Mouse (Mus musculus) stomach, postnatal 0 days (tissue): ENCODE measurements around the gene Selenom. TPM values are rescaled to one million over a fixed set of nuclear protein-coding genes. Genes with fewer than 3 reads are reported as not detected.

ENCODE experiments used
- ATAC-seq: fragments of 200-750 bp; cut with Nextera tagmentation; 2 replicates; pipeline ENCODE4 v1.8.0; 2017; ENCODE audit not compliant: low FRiP score, low TSS enrichment
- DNase-seq: peaks from one replicate; pipeline ENCODE4 v3.0.0-alpha.2; 2016; ENCODE audit warnings: low spot score
- H3K27ac ChIP-seq: fragments of 300-500 bp; sonication (generic); replicated peaks from 2 replicates; pipeline ENCODE4 v1.5.1; 2014; ENCODE audit warnings: mild to moderate bottlenecking, control low read depth
- H3K27me3 ChIP-seq: fragments of 300-500 bp; sonication (generic); 2 replicates; pipeline ENCODE4 v1.6.1; 2014; ENCODE audit warnings: low read length; ENCODE audit not compliant: control insufficient read depth, insufficient read depth
- H3K36me3 ChIP-seq: fragments of 300-500 bp; sonication (generic); 2 replicates; pipeline ENCODE4 v1.6.1; 2014; ENCODE audit warnings: low read length, mixed read lengths; ENCODE audit not compliant: control insufficient read depth, insufficient read depth
- H3K4me1 ChIP-seq: fragments of 300-500 bp; sonication (generic); replicated peaks from 2 replicates; pipeline ENCODE4 v1.6.1; 2014; ENCODE audit warnings: antibody characterized with exemption; ENCODE audit not compliant: control insufficient read depth, insufficient read depth
- H3K4me2 ChIP-seq: fragments of 300-500 bp; sonication (generic); replicated peaks from 2 replicates; pipeline ENCODE4 v1.6.1; 2014; ENCODE audit warnings: low read depth, mild to moderate bottlenecking, control low read depth, moderate library complexity
- H3K4me3 ChIP-seq: fragments of 300-500 bp; sonication (generic); 2 replicates; pipeline ENCODE4 v1.5.1; 2014; ENCODE audit warnings: low read depth, low read length, control low read depth
- H3K9ac ChIP-seq: fragments of 300-500 bp; sonication (generic); 2 replicates; pipeline ENCODE4 v1.6.1; 2014; ENCODE audit warnings: mild to moderate bottlenecking, low read length, control low read depth, mixed read lengths
- H3K9me3 ChIP-seq: fragments of 300-500 bp; sonication (generic); 2 replicates; pipeline ENCODE4 v1.6.1; 2016; ENCODE audit warnings: low read length; ENCODE audit not compliant: control insufficient read depth
- CTCF ChIP-seq: IDR thresholded peaks from 2 replicates; pipeline ENCODE4 v1.5.1; 2016; ENCODE audit warnings: antibody characterized with exemption, low read depth, mild to moderate bottlenecking, moderate library complexity
- EP300 ChIP-seq: optimal IDR thresholded peaks from 2 replicates; pipeline ENCODE3; 2016; ENCODE audit warnings: antibody characterized with exemption
- WGBS: fragments of 180-500 bp; shearing (Covaris S2); extraction: QIAGEN DNeasy Blood & Tissue Kit; methylation state at CpG from one replicate; pipeline ENCODE4 v1.1.7; 2014; 5-methylcytosine and 5-hydroxymethylcytosine counted together
- polyA plus RNA-seq: library from polyadenylated mRNA; unstranded; fragments of >200 nt; fragmentation: Nextera tagmentation; extraction: Ambion mirVana; gene quantifications from 2 replicates; pipeline ENCODE4 v1.2.1, GENCODE M21; 2015

Gene Selenom
- polyA plus RNA-seq, 1 experiment from 2014 or later, result 191 TPM

DNA sequence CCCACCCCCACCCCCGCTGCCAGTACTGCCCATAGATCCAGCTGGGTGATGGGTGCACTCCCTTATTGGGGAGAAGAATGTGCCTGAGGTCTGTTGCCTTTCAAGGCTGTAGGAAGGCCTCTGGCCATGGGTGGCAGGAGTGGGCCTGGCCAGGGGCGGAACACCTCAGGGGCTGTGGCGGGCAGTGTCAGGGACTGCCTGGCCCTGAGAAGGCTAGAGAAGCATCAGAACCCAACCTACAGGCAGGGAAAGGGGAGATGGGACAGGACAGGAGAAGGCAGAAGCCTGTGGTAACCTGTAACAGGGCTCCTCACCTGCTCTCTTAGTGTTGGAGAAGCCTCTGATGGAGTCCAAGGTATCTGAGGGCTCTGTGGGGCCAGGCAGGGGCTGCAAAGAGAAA is 16.2 kb downstream of the Selenom start:
- peak overlapping the region; percentile 80 for H3K27ac ChIP-seq
- peaks cover 2% of the 10 kb centered on the region; the same call in 1 of the 2 replicates for H3K4me1 ChIP-seq
- no peaks in the 10 kb centered on the region for H3K9me3 ChIP-seq
- H3K4me3 ChIP-seq, result no peak overlapping the region
- peaks cover 38% of the 10 kb centered on the region for H3K36me3 ChIP-seq
- H3K27me3 ChIP-seq, result no peaks in the 10 kb centered on the region
- peak overlapping the region; percentile 48 for H3K9ac ChIP-seq
- no peak for TF ChIP-seq EP300
- 0 out of 2 replicates have a peak, but pooled peaks have one; percentile 16 for TF ChIP-seq CTCF
- 83% methylated on average over 3 of the region's 3 CpGs for WGBS
- no peak overlapping the region for H3K4me2 ChIP-seq
- no peak for DNase-seq
- no peak for ATAC-seq

DNA sequence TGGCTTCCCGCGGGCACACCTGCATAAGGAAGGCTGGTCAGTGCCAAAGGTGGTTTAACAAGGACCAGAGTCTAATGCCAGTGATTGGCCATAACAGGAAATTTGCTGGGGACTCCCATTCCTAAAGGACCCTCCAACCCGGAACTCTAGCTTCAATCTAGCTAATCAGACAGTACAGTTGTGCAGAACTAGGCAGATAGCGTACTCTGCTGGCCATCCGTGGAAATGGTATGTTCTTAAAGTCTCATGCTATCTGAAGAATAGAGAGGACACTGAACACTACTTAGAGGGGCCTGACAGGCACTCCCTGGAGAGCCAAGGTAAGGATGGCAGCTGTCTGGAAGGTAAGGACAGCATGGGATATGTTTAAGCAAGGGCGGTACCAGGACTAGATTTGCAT is 17.1 kb downstream of the Selenom start:
- Histone ChIP-seq H3K4me3 (no peak overlapping the region), H3K36me3 (peaks cover 31% of the 10 kb centered on the region), H3K27ac (peak overlapping the region; percentile 80; the same call in 1 of the 2 replicates), H3K9ac (no peak overlapping the region), H3K4me2 (no peak overlapping the region), H3K27me3 (no peaks in the 10 kb centered on the region), H3K4me1 (peaks cover 3% of the 10 kb centered on the region; the same call in 1 of the 2 replicates), H3K9me3 (no peaks in the 10 kb centered on the region)
- no peak for DNase-seq
- TF ChIP-seq CTCF (peak; percentile 67), EP300 (no peak)
- ATAC-seq, result no peak
- WGBS, result 75% methylated on average over 6 of the region's 6 CpGs

DNA sequence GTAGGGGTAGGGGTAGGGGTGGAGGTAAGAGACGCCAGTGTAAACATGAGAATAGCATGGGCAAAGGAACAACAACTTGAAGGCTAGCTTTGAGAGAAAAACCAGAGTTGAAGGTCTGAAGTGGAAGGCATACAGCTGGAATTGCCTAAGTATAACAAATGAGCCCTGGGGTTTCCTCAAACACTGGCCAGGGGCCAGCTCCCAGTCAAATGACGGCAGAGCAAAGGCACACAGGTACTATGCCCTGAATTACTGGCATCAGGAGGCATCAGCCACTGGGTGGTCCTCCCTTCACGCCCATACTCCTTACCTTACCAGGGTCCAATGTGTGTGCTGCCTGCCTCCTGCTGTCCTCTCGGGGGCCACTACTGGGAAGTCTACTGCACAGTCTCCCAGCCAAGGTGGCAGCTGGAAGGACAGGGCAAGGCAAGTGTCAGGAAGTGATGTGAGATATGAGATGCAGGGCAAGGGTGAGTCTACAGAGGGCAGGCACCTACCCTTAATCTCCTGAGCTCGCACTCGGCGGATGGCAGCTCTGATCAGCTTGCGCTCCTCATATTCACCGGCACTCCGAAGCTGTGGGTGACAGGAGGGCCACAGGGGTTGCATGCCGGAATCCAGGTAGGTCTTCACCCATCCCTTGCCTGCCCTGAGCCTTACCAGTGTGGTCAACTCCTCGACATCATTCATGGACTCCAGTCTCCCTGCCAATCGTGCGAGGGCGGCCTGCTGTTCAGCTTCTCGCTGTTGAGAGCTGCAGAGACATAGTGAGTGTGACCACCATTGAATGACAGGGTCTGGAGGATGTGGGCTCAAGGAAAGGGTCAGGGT is 17.8 kb downstream of the Selenom start:
- no peak for ATAC-seq
- no peak overlapping the region for H3K27ac ChIP-seq
- H3K4me1 ChIP-seq, result peaks cover 6% of the 10 kb centered on the region
- H3K4me3 ChIP-seq, result no peak overlapping the region
- 0 out of 2 replicates have a peak overlapping the region, but pooled peaks have one; percentile 11 for H3K4me2 ChIP-seq
- H3K27me3 ChIP-seq, result no peaks in the 10 kb centered on the region
- WGBS, result 81% methylated on average over 16 of the region's 16 CpGs
- no peak for DNase-seq
- 0 out of 2 replicates have a peak overlapping the region, but pooled peaks have one; percentile 8 for H3K9ac ChIP-seq
- peaks cover 33% of the 10 kb centered on the region for H3K36me3 ChIP-seq
- TF ChIP-seq EP300, result no peak
- no peak for TF ChIP-seq CTCF
- no peaks in the 10 kb centered on the region for H3K9me3 ChIP-seq

DNA sequence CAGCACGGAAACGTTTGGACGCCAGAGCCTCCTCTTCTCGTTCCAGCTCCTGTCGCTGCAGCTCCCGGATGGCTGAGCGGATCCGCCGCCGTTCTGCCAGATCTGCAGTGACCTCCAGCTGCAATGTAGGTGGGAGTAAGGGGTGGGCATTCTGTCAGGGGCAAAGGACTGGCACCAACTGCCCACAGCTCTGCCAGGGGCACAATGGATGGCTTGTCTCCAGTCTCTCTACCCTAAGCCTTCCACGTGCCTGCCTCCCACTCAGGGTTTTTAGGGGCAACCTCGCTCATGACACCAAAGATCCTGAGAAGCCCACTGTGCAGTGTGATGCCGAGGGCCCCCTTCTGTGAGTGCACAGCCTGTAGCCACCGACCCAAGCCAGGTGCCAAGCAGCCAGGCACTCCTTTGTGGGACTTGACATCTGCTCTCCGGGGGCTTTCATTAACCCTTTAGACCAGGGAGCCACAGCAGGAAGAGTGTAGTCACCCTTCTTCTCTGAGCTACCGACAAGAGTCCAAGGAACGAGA is 19.0 kb downstream of the Selenom start:
- H3K4me1 ChIP-seq, result peaks cover 9% of the 10 kb centered on the region
- TF ChIP-seq EP300, result no peak
- TF ChIP-seq CTCF, result no peak
- no peaks in the 10 kb centered on the region for H3K27me3 ChIP-seq
- H3K36me3 ChIP-seq, result peaks cover 29% of the 10 kb centered on the region
- 87% methylated on average over 17 of the region's 17 CpGs for WGBS
- peak overlapping the region; percentile 35 for H3K9ac ChIP-seq
- no peak for ATAC-seq
- no peak for DNase-seq
- no peak overlapping the region for H3K4me2 ChIP-seq
- H3K27ac ChIP-seq, result no peak overlapping the region
- H3K9me3 ChIP-seq, result no peaks in the 10 kb centered on the region
- H3K4me3 ChIP-seq, result no peak overlapping the region

DNA sequence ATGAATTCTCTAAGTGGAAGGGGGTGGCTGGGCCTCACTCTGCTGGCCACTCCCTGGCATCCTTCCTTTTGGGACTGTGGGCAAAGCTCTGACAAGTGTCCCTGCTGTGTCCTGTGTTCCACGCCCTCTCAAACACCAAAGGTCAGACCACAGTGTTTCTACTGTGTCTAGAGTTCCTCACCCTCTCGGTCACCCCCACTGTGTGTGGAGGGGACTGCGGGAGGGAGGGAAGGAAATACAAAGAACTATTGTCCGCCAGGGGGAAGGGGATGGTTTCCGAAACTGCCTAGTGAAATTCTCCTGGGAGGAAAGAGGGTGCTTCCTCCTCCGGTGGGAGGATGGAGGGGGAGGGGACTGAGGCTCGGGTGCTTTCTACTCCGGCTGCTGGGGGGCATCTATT is 20.5 kb downstream of the Selenom start:
- Histone ChIP-seq H3K9ac (peak overlapping the region; percentile 43; the same call in 1 of the 2 replicates), H3K36me3 (peaks cover 24% of the 10 kb centered on the region), H3K4me1 (peaks cover 9% of the 10 kb centered on the region), H3K27ac (peak overlapping the region; percentile 95), H3K27me3 (no peaks in the 10 kb centered on the region), H3K9me3 (no peaks in the 10 kb centered on the region), H3K4me2 (peak overlapping the region; percentile 83), H3K4me3 (peak overlapping the region; percentile 49)
- TF ChIP-seq EP300 (no peak), CTCF (no peak)
- DNase-seq (no peak), ATAC-seq (no peak)
- WGBS, result 31% methylated on average over 8 of the region's 8 CpGs
